Mouse (Mus musculus): ENCODE results near the gene Clcn5.

Clcn5 gene

DNA sequence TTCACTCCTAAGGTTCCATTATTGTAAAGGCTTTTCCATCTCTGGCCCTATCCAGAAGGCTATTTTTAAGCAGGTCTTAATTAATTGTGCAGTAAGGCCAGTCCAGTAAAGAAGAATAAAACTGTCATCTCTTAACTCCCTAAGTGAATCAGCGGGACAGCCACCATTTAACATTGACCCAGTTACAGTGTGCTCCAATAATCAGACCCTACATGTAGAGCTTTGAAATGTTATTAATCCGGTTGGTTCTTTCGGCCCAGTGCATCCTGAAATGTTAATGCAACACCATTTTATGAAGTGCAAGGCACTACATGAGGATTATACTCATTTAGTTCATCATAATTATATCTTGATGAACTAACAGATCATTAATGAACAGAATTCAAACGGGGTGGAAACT is 128.3 kb downstream of the Clcn5 start:
- no peak for DNase-seq (ENCODE audit: low spot score)

DNA sequence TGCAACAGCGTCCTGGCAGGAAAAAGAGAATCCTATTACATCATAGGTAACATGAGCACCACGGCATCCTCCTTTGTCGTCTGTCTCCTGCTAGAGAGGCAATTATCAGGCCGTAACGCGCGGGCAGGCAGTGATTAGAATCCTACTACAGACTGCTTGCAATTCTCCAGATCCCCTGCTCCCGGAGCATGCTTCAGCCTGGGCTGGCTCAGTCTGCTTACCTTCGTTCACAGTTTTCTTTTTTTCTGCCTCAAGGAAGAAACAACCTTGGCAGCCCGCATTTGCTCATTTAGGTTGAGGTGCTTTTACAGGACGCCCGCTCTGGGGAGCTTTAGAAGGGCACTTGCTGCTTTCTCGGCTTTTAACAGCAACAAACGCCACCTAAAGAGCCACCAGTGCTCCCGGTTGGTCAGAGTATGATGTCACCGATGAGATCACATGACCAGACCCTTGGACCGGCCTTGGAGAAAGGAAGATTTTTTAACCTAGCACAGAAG is 130.8 kb downstream of the Clcn5 start:
- DNase-seq (ENCODE audit: low spot score), result peak; percentile 76

DNA sequence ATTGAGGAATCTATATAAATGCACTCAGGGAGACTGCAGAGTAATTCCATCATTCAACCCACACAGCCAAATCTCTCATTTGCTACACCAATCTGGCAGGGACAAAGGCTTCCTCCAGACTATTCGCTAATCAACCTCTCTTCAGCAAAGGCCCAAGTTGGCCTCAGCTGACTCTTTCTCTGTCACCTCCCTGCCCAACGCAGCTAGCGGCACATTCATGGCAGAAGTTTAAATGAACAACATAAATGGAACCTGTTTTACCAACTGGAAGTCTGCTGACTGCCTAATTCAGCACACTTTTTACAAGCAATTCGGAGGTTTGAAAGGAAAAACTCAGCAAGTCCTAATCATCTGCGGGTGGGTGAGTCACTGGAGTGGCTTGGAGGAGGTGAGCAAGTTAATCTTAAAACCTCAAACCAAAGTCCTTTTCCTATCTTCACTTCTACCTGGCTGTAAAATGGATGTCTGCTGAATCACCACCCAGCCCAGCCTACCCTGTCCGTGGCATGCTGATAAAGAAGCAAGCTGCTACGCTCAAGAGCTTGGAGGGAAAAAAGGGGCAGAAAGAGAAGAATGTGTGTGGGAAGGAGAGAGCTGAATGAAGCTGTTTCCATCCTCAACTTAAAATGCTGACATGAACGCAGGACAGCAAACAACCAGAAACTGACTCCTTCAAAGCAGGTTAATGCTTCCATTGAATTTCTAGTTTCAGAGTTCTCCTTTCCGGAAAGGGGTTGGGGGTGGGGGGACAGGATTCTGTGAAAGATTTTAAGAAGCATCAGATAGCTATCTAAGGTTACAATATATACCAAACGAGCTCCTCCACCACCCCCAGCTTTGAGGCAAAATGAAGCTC is 131.5 kb downstream of the Clcn5 start:
- no peak for DNase-seq (ENCODE audit: low spot score)

DNA sequence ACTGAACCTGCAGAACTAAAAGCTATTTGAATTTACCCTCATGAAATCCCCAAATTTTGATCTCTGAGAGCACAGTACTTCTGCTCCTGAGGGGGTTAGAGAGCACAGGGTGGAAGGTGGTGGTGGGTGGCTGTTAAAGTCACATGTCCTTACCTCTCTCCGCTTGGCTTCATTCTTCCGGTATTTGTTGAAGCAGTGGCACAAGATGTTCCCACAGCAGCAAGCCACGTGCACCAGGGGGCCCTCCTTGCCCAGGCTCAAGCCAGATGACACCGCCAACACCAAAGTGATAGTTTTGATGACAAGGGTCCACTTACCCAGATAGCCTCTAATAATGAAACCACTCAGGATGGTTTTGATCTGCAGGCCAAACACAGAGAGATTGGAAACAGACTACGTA is 149.0 kb downstream of the Clcn5 start:
- DNase-seq (ENCODE audit: low spot score), result no peak

DNA sequence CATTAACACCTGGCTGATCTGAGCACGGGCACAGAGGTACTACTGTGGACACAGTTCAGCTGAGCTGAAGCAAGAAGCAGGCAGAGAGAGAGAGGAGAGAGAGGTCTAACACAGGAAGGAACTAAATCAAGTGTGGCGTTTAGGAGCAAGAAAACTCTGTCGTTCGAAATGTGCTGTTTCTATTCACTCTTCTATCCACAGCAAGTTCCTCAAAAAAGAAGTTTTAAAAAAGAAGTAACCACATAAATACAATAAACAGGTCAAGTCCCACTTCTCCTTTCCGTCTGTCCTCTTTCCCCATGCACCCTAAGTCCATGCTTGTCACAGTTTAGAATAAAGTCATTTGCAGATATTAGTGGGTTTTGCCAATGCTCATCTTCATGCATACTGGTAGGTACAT is 150.4 kb downstream of the Clcn5 start:
- DNase-seq (ENCODE audit: low spot score), result no peak

DNA sequence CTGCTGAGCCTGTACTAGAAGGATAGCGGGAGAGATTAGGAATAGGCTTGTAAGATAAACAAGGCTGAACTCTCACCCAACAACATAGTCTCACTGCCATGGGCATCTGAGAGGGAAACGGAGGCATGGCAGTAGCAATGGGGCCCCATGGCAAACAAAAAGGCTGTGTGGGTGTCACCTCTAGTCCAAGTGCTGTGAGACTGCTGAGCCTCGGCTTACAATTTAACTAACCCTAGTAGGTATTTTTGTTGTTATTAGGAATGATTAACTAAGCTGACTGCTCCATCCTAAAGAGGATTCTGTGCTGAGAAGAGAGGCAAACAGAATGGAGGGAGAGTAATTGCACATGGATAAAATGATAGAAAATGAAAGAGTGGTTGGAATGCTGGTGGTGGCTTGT is 161.2 kb downstream of the Clcn5 start:
- no peak for DNase-seq (ENCODE audit: low spot score)

DNA sequence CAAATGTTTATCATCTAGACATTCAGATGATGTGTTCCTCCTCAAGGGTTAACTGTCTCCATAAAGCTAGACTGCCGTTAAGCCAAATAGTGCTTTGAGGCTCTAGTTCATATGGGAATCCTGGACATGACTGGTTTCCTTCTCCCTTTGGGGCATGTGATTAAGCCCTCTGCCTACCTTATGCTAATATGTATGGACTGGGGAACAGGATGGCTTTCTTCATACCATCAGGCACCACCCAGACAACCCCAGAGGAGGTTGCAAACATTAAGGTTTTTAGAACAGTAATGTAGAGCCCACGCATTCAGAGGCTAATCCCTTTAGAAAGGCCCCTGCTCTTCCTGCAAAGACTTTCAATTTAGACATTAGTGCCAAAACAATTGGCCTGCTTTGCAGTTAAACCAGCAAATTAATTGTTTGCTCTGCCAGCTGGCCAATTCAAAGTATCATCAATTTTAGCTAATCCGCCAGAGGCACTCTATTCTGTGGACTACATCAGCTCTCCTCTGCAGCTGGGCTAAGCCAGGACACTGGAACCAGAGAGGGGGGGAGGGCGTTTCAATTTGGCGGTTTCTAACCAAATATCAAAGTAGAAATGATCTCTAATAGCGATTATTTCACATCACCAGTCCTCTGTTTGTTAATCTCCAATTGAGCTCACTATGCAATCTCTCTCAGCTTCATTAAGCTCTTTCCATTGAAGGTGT is 163.0 kb downstream of the Clcn5 start:
- peak; percentile 54 for DNase-seq (ENCODE audit: low spot score)

DNA sequence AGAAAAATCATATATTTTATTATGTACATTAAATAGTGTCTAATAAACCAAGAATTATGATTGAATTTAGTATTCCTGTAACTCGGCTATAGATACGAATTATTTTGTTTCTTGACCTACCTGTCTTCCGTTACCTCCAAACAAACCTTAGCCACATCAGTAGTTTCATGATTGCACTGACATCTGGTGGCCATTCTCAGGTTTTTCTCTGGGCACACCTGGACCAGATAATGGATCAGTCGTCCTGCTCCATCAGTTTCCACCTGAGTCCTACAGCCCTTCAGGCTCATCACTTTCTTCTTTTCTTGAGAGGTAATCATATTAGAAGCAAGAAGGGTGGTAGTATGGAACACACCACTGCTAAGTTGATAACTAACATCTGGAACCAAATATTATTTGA is 169.0 kb downstream of the Clcn5 start:
- DNase-seq (ENCODE audit: low spot score), result no peak

DNA sequence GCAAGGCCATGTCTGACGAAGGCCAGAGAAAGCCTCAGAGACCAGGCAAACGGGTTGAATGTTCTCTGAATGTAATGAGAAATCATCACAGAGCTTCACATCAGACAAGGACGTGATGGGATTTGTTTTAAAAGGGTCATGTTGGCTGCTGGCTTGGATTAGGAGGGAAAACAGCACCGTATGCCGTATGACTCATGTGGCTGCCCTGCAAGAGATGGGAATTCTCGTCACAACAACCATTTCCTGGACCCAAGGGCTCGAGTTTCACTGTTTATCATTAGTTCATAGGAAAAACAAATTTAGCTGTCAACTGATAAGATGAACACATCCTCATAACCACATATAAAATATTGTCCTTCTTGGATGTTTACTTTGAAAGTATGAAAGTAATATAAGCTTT is 173.0 kb downstream of the Clcn5 start:
- no peak for DNase-seq (ENCODE audit: low spot score)

DNA sequence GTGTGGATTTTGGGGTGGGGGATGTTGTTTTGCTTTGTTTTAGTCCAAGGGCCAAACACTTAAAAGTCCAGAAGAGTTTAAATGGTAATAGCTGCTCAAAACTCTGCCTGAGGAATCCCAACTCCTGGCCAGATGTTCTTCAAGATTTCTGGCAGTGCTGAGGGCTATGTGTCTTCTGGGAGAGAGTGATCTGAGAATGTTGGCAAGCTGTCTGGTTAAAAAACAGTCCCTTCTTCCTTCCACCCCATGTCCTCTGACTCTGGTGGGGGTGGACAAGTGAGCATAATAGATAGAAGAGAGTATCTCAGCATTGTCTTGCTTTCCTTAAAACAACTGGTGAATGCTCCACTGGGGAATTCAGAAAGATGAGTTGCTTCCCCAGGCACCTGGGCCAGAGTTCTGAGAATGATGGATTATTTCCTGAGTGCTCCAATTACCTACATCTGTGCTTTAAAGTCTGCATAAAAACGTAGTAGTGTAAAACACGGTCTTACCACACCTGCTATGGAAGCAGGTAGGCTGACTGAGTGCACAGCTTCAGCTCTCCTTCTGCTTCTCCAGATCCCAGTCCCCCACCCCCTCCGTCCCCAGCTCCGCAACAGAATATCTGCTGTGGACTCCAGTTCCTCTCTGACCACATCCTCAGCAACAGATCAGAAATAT is 197.4 kb downstream of the Clcn5 start:
- DNase-seq (ENCODE audit: low spot score), result no peak

DNA sequence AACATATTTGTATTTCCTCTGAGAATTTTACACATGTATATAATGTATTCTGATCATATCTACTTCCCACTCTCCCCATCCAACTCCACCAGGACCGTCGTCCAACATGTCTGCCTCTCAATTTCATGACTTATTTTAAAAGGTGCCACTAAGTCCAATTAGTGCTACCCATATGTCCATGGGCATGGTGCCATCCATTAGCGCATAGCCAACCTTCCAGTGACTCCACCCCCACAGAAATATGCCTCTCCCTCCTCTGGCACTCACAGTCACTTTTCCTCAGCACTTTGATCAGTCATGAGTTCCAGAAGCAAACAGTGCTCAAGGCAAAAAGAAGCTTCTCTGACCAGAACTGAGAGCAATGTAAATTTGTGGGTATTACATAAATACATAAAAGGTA is 204.3 kb downstream of the Clcn5 start:
- DNase-seq (ENCODE audit: low spot score), result no peak
